Mouse (Mus musculus) CH12.LX (cell line): ENCODE results near the gene Paox. TPM values are rescaled to one million over a fixed set of nuclear protein-coding genes. Genes with fewer than 3 reads are reported as not detected.
A peak's percentile ranks its signal among the peaks of the same experiment; 100 is the strongest.

Experiments used
- DNase-seq: peaks from one replicate; pipeline ENCODE4 v3.0.0-alpha.2; 2013; ENCODE audit errors: extremely low read depth
- H3K27ac ChIP-seq: 2 replicates; pipeline ENCODE4 v1.5.1; 2012; ENCODE audit warnings: low read depth, mild to moderate bottlenecking, control low read depth, moderate library complexity; ENCODE audit not compliant: insufficient read depth
- H3K27me3 ChIP-seq: replicated peaks from 2 replicates; pipeline ENCODE3; 2012; ENCODE audit warnings: inconsistent platforms
- H3K36me3 ChIP-seq, 2 experiments: replicated peaks in 1 of 2; 2 replicates each; pipeline versions ENCODE3 to v1.6.1; 2012; ENCODE audit warnings: inconsistent platforms in 1 of 2, low read length in 1 of 2, mild to moderate bottlenecking in 1 of 2, mixed read lengths in 1 of 2, moderate library complexity in 1 of 2; ENCODE audit not compliant: control insufficient read depth in 1 of 2, insufficient read depth in 1 of 2
- H3K4me1 ChIP-seq, 2 experiments: 2 replicates each; pipeline ENCODE4 v1.6.1; 2012; ENCODE audit warnings: inconsistent platforms in 1 of 2, moderate library complexity in 1 of 2; ENCODE audit not compliant: insufficient read depth in 2 of 2, control insufficient read depth in 1 of 2
- H3K4me2 ChIP-seq: 2 replicates; pipeline ENCODE4 v1.6.1; 2012; ENCODE audit warnings: low read depth, mild to moderate bottlenecking, control low read depth; ENCODE audit not compliant: poor library complexity, insufficient read depth, severe bottlenecking
- H3K4me3 ChIP-seq, 3 experiments: fragments of 150-350 bp in 1 of 3; sonication (generic) in 1 of 3; replicated peaks in 1 of 3; 2 replicates each; pipeline versions ENCODE3 to v1.5.1; 2011 to 2012; ENCODE audit warnings: low read depth in 2 of 3, low read length in 2 of 3, mild to moderate bottlenecking in 2 of 3, moderate library complexity in 2 of 3, control low read depth in 1 of 3, improper control_type of control experiment in 1 of 3, inconsistent platforms in 1 of 3, mixed read lengths in 1 of 3; ENCODE audit not compliant: poor library complexity in 1 of 3
- H3K79me2 ChIP-seq: replicated peaks from 2 replicates; pipeline ENCODE4 v1.6.1; 2012; ENCODE audit warnings: mild to moderate bottlenecking, moderate library complexity; ENCODE audit not compliant: control insufficient read depth, poor library complexity, insufficient read depth, severe bottlenecking; ENCODE audit errors: extremely low read depth
- H3K9ac ChIP-seq: 2 replicates; pipeline ENCODE4 v1.6.1; 2012; ENCODE audit warnings: low read depth, mild to moderate bottlenecking, control low read depth, moderate library complexity; ENCODE audit not compliant: insufficient read depth
- H3K9me3 ChIP-seq: replicated peaks from 2 replicates; pipeline ENCODE3; 2012; ENCODE audit warnings: low read length, inconsistent platforms, mixed read lengths
- BHLHE40 ChIP-seq: IDR thresholded peaks from 2 replicates; pipeline ENCODE4 v1.6.1; 2011; ENCODE audit warnings: mild to moderate bottlenecking, low read depth, low read length, improper control_type of control experiment
- CHD2 ChIP-seq: IDR thresholded peaks from 2 replicates; pipeline ENCODE4 v1.6.1; 2011; ENCODE audit warnings: low read length, improper control_type of control experiment
- CTCF ChIP-seq, 2 experiments: IDR thresholded peaks in 1 of 2; conservative IDR thresholded peaks in 1 of 2; 2 replicates each; pipeline ENCODE4 v1.5.1; 2011 to 2012; ENCODE audit warnings: low read depth in 2 of 2, low read length in 2 of 2, improper control_type of control experiment in 1 of 2, inconsistent platforms in 1 of 2, mild to moderate bottlenecking in 1 of 2, moderate library complexity in 1 of 2
- ELF1 ChIP-seq: IDR thresholded peaks from 2 replicates; pipeline ENCODE4 v1.6.1; 2014; ENCODE audit warnings: low read depth, mild to moderate bottlenecking, inconsistent platforms, low read length, improper control_type of control experiment
- ETS1 ChIP-seq: conservative IDR thresholded peaks from 2 replicates; pipeline ENCODE4 v1.6.1; 2012; ENCODE audit warnings: low read depth, mild to moderate bottlenecking, inconsistent platforms, low read length, improper control_type of control experiment, moderate library complexity
- GABPA ChIP-seq: IDR thresholded peaks from 2 replicates; pipeline ENCODE4 v1.6.1; 2012; ENCODE audit warnings: low read depth, low read length, improper control_type of control experiment, inconsistent platforms; ENCODE audit not compliant: insufficient replicate concordance
- HCFC1 ChIP-seq: IDR thresholded peaks from 2 replicates; pipeline ENCODE4 v1.6.1; 2012; ENCODE audit warnings: low read depth, mild to moderate bottlenecking, inconsistent platforms, low read length, improper control_type of control experiment
- IRF4 ChIP-seq: IDR thresholded peaks from 2 replicates; pipeline ENCODE4 v1.6.1; 2014; ENCODE audit warnings: low read depth, mild to moderate bottlenecking, inconsistent platforms, low read length, improper control_type of control experiment
- JUN ChIP-seq: IDR thresholded peaks from 2 replicates; pipeline ENCODE4 v1.6.1; 2011; ENCODE audit warnings: low read depth, mild to moderate bottlenecking, low read length, improper control_type of control experiment, moderate library complexity; ENCODE audit not compliant: insufficient read depth
- JUND ChIP-seq: conservative IDR thresholded peaks from 2 replicates; pipeline ENCODE4 v1.6.1; 2011; ENCODE audit warnings: low read depth, low read length, improper control_type of control experiment
- KAT2A ChIP-seq: IDR thresholded peaks from 2 replicates; pipeline ENCODE4 v1.6.1; 2012; ENCODE audit warnings: low read length, improper control_type of control experiment, inconsistent platforms; ENCODE audit not compliant: insufficient replicate concordance
- MAFK ChIP-seq: IDR thresholded peaks from 2 replicates; pipeline ENCODE4 v1.6.1; 2011; ENCODE audit warnings: low read length, improper control_type of control experiment; ENCODE audit not compliant: insufficient replicate concordance
- MAX ChIP-seq: IDR thresholded peaks from 2 replicates; pipeline ENCODE4 v1.6.1; 2011; ENCODE audit warnings: low read length, improper control_type of control experiment
- MAZ ChIP-seq: IDR thresholded peaks from 2 replicates; pipeline ENCODE4 v1.6.1; 2012; ENCODE audit warnings: low read depth, mild to moderate bottlenecking, inconsistent platforms, low read length, improper control_type of control experiment, moderate library complexity
- MYC ChIP-seq: IDR thresholded peaks from 2 replicates; pipeline ENCODE4 v1.6.1; 2011; ENCODE audit warnings: low read depth, mild to moderate bottlenecking, improper control_type of control experiment, low read length
- NELFE ChIP-seq: IDR thresholded peaks from 2 replicates; pipeline ENCODE4 v1.6.1; 2011; ENCODE audit warnings: low read depth, low read length, improper control_type of control experiment
- PAX5 ChIP-seq: IDR thresholded peaks from 2 replicates; pipeline ENCODE4 v1.6.1; 2012; ENCODE audit warnings: low read length, inconsistent platforms, mixed read lengths
- POLR2A ChIP-seq: IDR thresholded peaks from 2 replicates; pipeline ENCODE4 v1.6.1; 2011; ENCODE audit warnings: low read depth, mild to moderate bottlenecking, improper control_type of control experiment, low read length
- POLR2AphosphoS2 ChIP-seq: IDR thresholded peaks from 2 replicates; pipeline ENCODE4 v1.6.1; 2011; ENCODE audit warnings: low read depth, low read length, improper control_type of control experiment
- RAD21 ChIP-seq: IDR thresholded peaks from 2 replicates; pipeline ENCODE4 v1.6.1; 2011; ENCODE audit warnings: low read depth, mild to moderate bottlenecking, low read length, improper control_type of control experiment, moderate library complexity
- RCOR1 ChIP-seq: conservative IDR thresholded peaks from 2 replicates; pipeline ENCODE4 v1.6.1; 2012; ENCODE audit warnings: low read depth, mild to moderate bottlenecking, inconsistent platforms, low read length, improper control_type of control experiment
- SMC3 ChIP-seq: IDR thresholded peaks from 2 replicates; pipeline ENCODE4 v1.6.1; 2011; ENCODE audit warnings: low read depth, low read length, improper control_type of control experiment
- TBP ChIP-seq: conservative IDR thresholded peaks from 2 replicates; pipeline ENCODE4 v1.6.1; 2011; ENCODE audit warnings: low read depth, low read length, improper control_type of control experiment
- TCF12 ChIP-seq: IDR thresholded peaks from 2 replicates; pipeline ENCODE4 v1.6.1; 2014; ENCODE audit warnings: low read depth, mild to moderate bottlenecking, inconsistent platforms, low read length, improper control_type of control experiment
- USF2 ChIP-seq: conservative IDR thresholded peaks from 2 replicates; pipeline ENCODE4 v1.6.1; 2011; ENCODE audit warnings: low read depth, low read length, improper control_type of control experiment
- ZC3H11A ChIP-seq: IDR thresholded peaks from 2 replicates; pipeline ENCODE4 v1.6.1; 2012; ENCODE audit warnings: low read depth, mild to moderate bottlenecking, inconsistent platforms, low read length, improper control_type of control experiment
- ZNF384 ChIP-seq: IDR thresholded peaks from 2 replicates; pipeline ENCODE4 v1.6.1; 2012; ENCODE audit warnings: low read depth, low read length, improper control_type of control experiment, inconsistent platforms
- dilution Hi-C: fragments of 300-500 bp; cut with MboI; formaldehyde crosslinking; loops from 2 replicates; pipeline ENCODE4 v1.14.3; 2020; ENCODE audit warnings: low sequenced_read_pairs; ENCODE audit not compliant: extremely low pct_unique_long_range_greater_than_20kb, extremely low pct_ligation_motif_present
- in situ Hi-C: fragments of 300-500 bp; cut with MboI; formaldehyde crosslinking; loops from 3 replicates; pipeline ENCODE4 v1.14.3; 2019; ENCODE audit warnings: low sequenced_read_pairs, low pct_ligation_motif_present, low pct_unique_long_range_greater_than_20kb, mixed read lengths
- polyA plus RNA-seq: library from polyadenylated mRNA; unstranded; fragments of >175 nt; gene quantifications from 2 replicates; pipeline ENCODE4 v1.2.1, GENCODE M21; 2012; ENCODE audit warnings: low read depth; ENCODE audit not compliant: insufficient read length
- total RNA-seq, 2 experiments: library from RNA; depleted of rRNA; stranded (reverse); fragments of 300-350 nt in 1 of 2; fragments of >200 nt in 1 of 2; gene quantifications; 2 replicates each; pipeline ENCODE4 v1.2.3; 2012 to 2014

Paox gene
- total and polyA plus RNA-seq, 3 experiments: 30.4 to 40.0 (median 34.5) TPM

GRCm38 (mm10) chr7:140137135-140138020, 21.8 kb downstream of the Paox start, which contains the start of gene Mtg1 (continued):
- peak; percentile 98 for TF ChIP-seq TCF12
- no peak for TF ChIP-seq MAFK
- peak; percentile 88 for TF ChIP-seq TBP
- peak; percentile 93 for TF ChIP-seq POLR2A
- TF ChIP-seq CTCF (conservative IDR thresholded peaks at IDR 0.05 in 1 of 2, IDR thresholded peaks at IDR 0.05 in 1 of 2; ENCODE audit: low read depth in 2 of 2, low read length in 2 of 2): no peak
- TF ChIP-seq BHLHE40: peak; percentile 39; the same call in 1 of the 2 replicates
- TF ChIP-seq JUND: no peak
- no peak for TF ChIP-seq ETS1
- TF ChIP-seq PAX5: no peak
- peak; percentile 63 for TF ChIP-seq NELFE
- peak; percentile 22; the same call in 1 of the 2 replicates for TF ChIP-seq RCOR1
- TF ChIP-seq HCFC1: peak; percentile 97
- TF ChIP-seq KAT2A: peak; percentile 86; the same call in 1 of the 2 replicates
- no peak for TF ChIP-seq RAD21
- no peak for TF ChIP-seq MAZ
- no peak for TF ChIP-seq USF2
- TF ChIP-seq MYC: peak; percentile 98
- peak; percentile 97 for TF ChIP-seq MAX
- TF ChIP-seq IRF4: peak; percentile 83
- TF ChIP-seq, all 38 proteins: peak for 20

GRCm38 (mm10) chr7:140138021-140138310, 22.4 kb downstream of the Paox start:
- TF ChIP-seq ELF1 (no peak), ZNF384 (no peak), SMC3 (no peak), ZC3H11A (no peak), MAFK (no peak), NELFE (no peak), POLR2AphosphoS2 (no peak), CHD2 (no peak), BHLHE40 (no peak), ETS1 (no peak), JUN (no peak), GABPA (no peak), KAT2A (no peak)
- H3K4me1 ChIP-seq: peaks cover 0 to 22% of the 10 kb centered on the region in 2 experiments; a peak in 1 of 4 replicates
- H3K27me3 ChIP-seq: no peaks in the 10 kb centered on the region
- dilution Hi-C loops: no loop called here
- H3K4me2 ChIP-seq: peak overlapping the region; percentile 65
- H3K27ac ChIP-seq: peak overlapping the region; percentile 47
- H3K4me3 ChIP-seq: peak overlapping the region; percentile 55 to 98 (median 94)
- in situ Hi-C loops: loop anchor here (5.0 to 10.0 kb wide), 3 partner anchors 41 to 223 kb away; partner anchors contain the start of gene Adam8
- no peak for DNase-seq
- peak overlapping the region; percentile 93 for H3K9ac ChIP-seq
- no peaks in the 10 kb centered on the region for H3K79me2 ChIP-seq
- H3K36me3 ChIP-seq: peaks cover 10 to 55% of the 10 kb centered on the region in 2 experiments
- no peaks in the 10 kb centered on the region for H3K9me3 ChIP-seq
